Mouse (Mus musculus) CH12.LX (cell line): Measurements from ENCODE around the gene Dlk2.

Experiments used
- CTCF ChIP-seq, 2 experiments: IDR thresholded peaks in 1 of 2; conservative IDR thresholded peaks in 1 of 2; 2 replicates each; pipeline ENCODE4 v1.5.1; 2011 to 2012; ENCODE audit warnings: low read depth in 2 of 2, low read length in 2 of 2, improper control_type of control experiment in 1 of 2, inconsistent platforms in 1 of 2, mild to moderate bottlenecking in 1 of 2, moderate library complexity in 1 of 2
- MAZ ChIP-seq: IDR thresholded peaks from 2 replicates; pipeline ENCODE4 v1.6.1; 2012; ENCODE audit warnings: low read depth, mild to moderate bottlenecking, inconsistent platforms, low read length, improper control_type of control experiment, moderate library complexity
- MXI1 ChIP-seq: IDR thresholded peaks from 2 replicates; pipeline ENCODE4 v1.6.1; 2011; ENCODE audit warnings: mild to moderate bottlenecking, low read depth, low read length, improper control_type of control experiment
- NELFE ChIP-seq: IDR thresholded peaks from 2 replicates; pipeline ENCODE4 v1.6.1; 2011; ENCODE audit warnings: low read depth, low read length, improper control_type of control experiment
- POLR2A ChIP-seq: IDR thresholded peaks from 2 replicates; pipeline ENCODE4 v1.6.1; 2011; ENCODE audit warnings: low read depth, mild to moderate bottlenecking, improper control_type of control experiment, low read length

DNA sequence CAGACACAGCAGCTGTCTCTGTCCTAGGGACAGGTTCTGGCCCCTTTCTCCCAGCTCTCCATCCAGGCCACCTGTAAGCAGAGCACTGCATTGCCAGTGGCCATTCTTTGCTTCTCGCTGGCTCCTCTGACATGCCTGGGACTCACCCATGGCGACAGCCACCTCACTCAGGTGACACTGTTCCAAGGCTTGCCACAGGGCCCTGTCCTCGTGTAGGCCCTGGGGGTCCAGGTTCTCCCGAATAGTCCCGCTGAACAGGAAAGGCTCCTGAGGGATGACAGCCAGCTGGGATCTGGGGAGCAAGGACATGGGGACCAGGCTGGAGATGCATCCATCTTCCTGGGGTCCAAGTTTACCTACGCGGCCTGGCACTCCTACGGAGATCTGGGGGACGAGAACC is 7.0 kb downstream of the Dlk2 start:
- no peak for TF ChIP-seq MAZ
- TF ChIP-seq CTCF (conservative IDR thresholded peaks at IDR 0.05 in 1 of 2, IDR thresholded peaks at IDR 0.05 in 1 of 2; ENCODE audit: low read depth in 2 of 2, low read length in 2 of 2), result no peak
- TF ChIP-seq MXI1, result no peak
- TF ChIP-seq POLR2A, result no peak
- no peak for TF ChIP-seq NELFE
